Mouse (Mus musculus): Measurements from ENCODE around the gene Dcpp3. TPM values are rescaled to one million over a fixed set of nuclear protein-coding genes. Genes with fewer than 3 reads are reported as not detected.

The Dcpp3 gene
- polyA plus RNA-seq (2017; shearing (Covaris generic)) = 1 to 10 TPM in 1 of 2 experiments, under 1 TPM in 1; 0.43 to 5.0 TPM

GRCm38 (mm10) chr17:23917158-23917557 lies at the start of gene Dcpp3:
Gene Dcpp3, plus strand, starts transcription at chr17:23917458.

GRCm38 (mm10) chr17:23867756-23868155 lies 49.5 kb upstream of the Dcpp3 start, which contains the start of gene Prss21:
Gene Prss21, plus strand, starts transcription at chr17:23868056.

GRCm38 (mm10) chr17:23880576-23880975 lies 36.7 kb upstream of the Dcpp3 start, which contains the start of the genes Dcpp1 and Dcpp2:
Gene Dcpp1, plus strand, starts transcription at chr17:23880876.
Gene Dcpp2, plus strand, starts transcription at chr17:23880880.

GRCm38 (mm10) chr17:23941372-23941771 lies 24.1 kb downstream of the Dcpp3 start, which contains the start of gene Sbp:
Gene Sbp, plus strand, starts transcription at chr17:23941672.

GRCm38 (mm10) chr17:23955174-23955573 lies 37.9 kb downstream of the Dcpp3 start, which contains the start of gene Sbpl:
Gene Sbpl, minus strand, starts transcription at chr17:23955274.

Other genes starting within 250 kb of the Dcpp3 start
- gene Hcfc1r1, start 243.9 kb upstream of the Dcpp3 start, polyA plus RNA-seq (2017; shearing (Covaris generic)) = 10 to 100 TPM; 52.2 to 57.4 TPM
- 10 to 100 TPM; 18.6 to 37.6 TPM for gene Thoc6, start 243.6 kb upstream of the Dcpp3 start, polyA plus RNA-seq (2017; shearing (Covaris generic))
- 10 to 100 TPM in 1 of 2 experiments, 1 to 10 TPM in 1; 7.3 to 15.8 TPM for gene Tnfrsf12a, start 240.0 kb upstream of the Dcpp3 start, polyA plus RNA-seq (2017; shearing (Covaris generic))
- under 1 TPM in 1 of 2 experiments, not detected in 1; 0.39 TPM for gene Cldn6, start 238.2 kb upstream of the Dcpp3 start, polyA plus RNA-seq (2017; shearing (Covaris generic))
- gene Cldn9, start 233.4 kb upstream of the Dcpp3 start, polyA plus RNA-seq (2017; shearing (Covaris generic)) = under 1 TPM in 1 of 2 experiments, not detected in 1; 0.71 TPM
- gene 1520401A03Rik, start 194.7 kb upstream of the Dcpp3 start, polyA plus RNA-seq (2017; shearing (Covaris generic)) = 1 to 10 TPM in 1 of 2 experiments, under 1 TPM in 1; 0.49 to 1.3 TPM
- gene Pkmyt1, start 191.1 kb upstream of the Dcpp3 start, polyA plus RNA-seq (2017; shearing (Covaris generic)) = 10 to 100 TPM; 45.8 to 70.2 TPM
- gene Paqr4, start 176.6 kb upstream of the Dcpp3 start, polyA plus RNA-seq (2017; shearing (Covaris generic)) = 1 to 10 TPM; 6.7 to 8.1 TPM
- 1 to 10 TPM; 4.9 to 7.1 TPM for gene Kremen2, start 171.6 kb upstream of the Dcpp3 start, polyA plus RNA-seq (2017; shearing (Covaris generic))
- gene Flywch1, start 145.9 kb upstream of the Dcpp3 start, polyA plus RNA-seq (2017; shearing (Covaris generic)) = 10 to 100 TPM; 38.5 to 40.7 TPM
- gene Flywch2, start 131.4 kb upstream of the Dcpp3 start, polyA plus RNA-seq (2017; shearing (Covaris generic)) = 1 to 10 TPM; 6.7 to 8.0 TPM
- 100 to 1,000 TPM; 854 to 986 TPM for gene Srrm2, start 126.9 kb upstream of the Dcpp3 start, polyA plus RNA-seq (2017; shearing (Covaris generic))
- 100 to 1,000 TPM; 516 to 639 TPM for gene Elob, start 88.3 kb upstream of the Dcpp3 start, polyA plus RNA-seq (2017; shearing (Covaris generic))
- 1 to 10 TPM in 1 of 2 experiments, not detected in 1; 3.1 TPM for gene Prss33, start 81.4 kb upstream of the Dcpp3 start, polyA plus RNA-seq (2017; shearing (Covaris generic))
- under 1 TPM in 1 of 2 experiments, not detected in 1; 0.73 TPM for gene Prss32, start 73.6 kb upstream of the Dcpp3 start, polyA plus RNA-seq (2017; shearing (Covaris generic))
- gene Prss41, start 73.3 kb upstream of the Dcpp3 start, polyA plus RNA-seq (2017; shearing (Covaris generic)) = 1 to 10 TPM; 2.5 to 7.6 TPM
- gene Prss21, start 49.4 kb upstream of the Dcpp3 start, polyA plus RNA-seq (2017; shearing (Covaris generic)) = not detected
- gene Dcpp1, start 36.6 kb upstream of the Dcpp3 start, polyA plus RNA-seq (2017; shearing (Covaris generic)) = 10 to 100 TPM in 1 of 2 experiments, not detected in 1; 22.4 TPM
- gene Dcpp2, start 36.6 kb upstream of the Dcpp3 start, polyA plus RNA-seq (2017; shearing (Covaris generic)) = under 1 TPM in 1 of 2 experiments, not detected in 1; 0.84 TPM
- gene Sbp, start 24.2 kb downstream of the Dcpp3 start, polyA plus RNA-seq (2017; shearing (Covaris generic)) = not detected
- gene Sbpl, start 37.8 kb downstream of the Dcpp3 start, polyA plus RNA-seq (2017; shearing (Covaris generic)) = not detected
- 1 to 10 TPM in 1 of 2 experiments, not detected in 1; 1.2 TPM for gene Prss30, start 63.1 kb downstream of the Dcpp3 start, polyA plus RNA-seq (2017; shearing (Covaris generic))
- not detected for gene Prss22, start 80.6 kb downstream of the Dcpp3 start, polyA plus RNA-seq (2017; shearing (Covaris generic))
- gene Prss27, start 120.7 kb downstream of the Dcpp3 start, polyA plus RNA-seq (2017; shearing (Covaris generic)) = 1 to 10 TPM in 1 of 2 experiments, under 1 TPM in 1; 0.58 to 2.5 TPM
- gene Kctd5, start 156.0 kb downstream of the Dcpp3 start, polyA plus RNA-seq (2017; shearing (Covaris generic)) = 10 to 100 TPM; 22.2 to 27.8 TPM
- gene Pdpk1, start 233.5 kb downstream of the Dcpp3 start, polyA plus RNA-seq (2017; shearing (Covaris generic)) = 10 to 100 TPM; 39.9 to 43.6 TPM
- gene Amdhd2, start 246.3 kb downstream of the Dcpp3 start, polyA plus RNA-seq (2017; shearing (Covaris generic)) = 10 to 100 TPM; 33.0 to 37.4 TPM

Measured in inflammation-experienced regulatory T-cells (primary cell).